Mouse (Mus musculus) stomach, postnatal 0 days (tissue): ENCODE results near the gene Hoxa2. TPM values are rescaled to one million over a fixed set of nuclear protein-coding genes. Genes with fewer than 3 reads are reported as not detected.

Source experiments
- ATAC-seq: fragments of 200-750 bp; cut with Nextera tagmentation; 2 replicates; pipeline ENCODE4 v1.8.0; 2017; ENCODE audit not compliant: low FRiP score, low TSS enrichment
- DNase-seq: peaks from one replicate; pipeline ENCODE4 v3.0.0-alpha.2; 2016; ENCODE audit warnings: low spot score
- H3K27ac ChIP-seq: fragments of 300-500 bp; sonication (generic); replicated peaks from 2 replicates; pipeline ENCODE4 v1.5.1; 2014; ENCODE audit warnings: mild to moderate bottlenecking, control low read depth
- H3K27me3 ChIP-seq: fragments of 300-500 bp; sonication (generic); 2 replicates; pipeline ENCODE4 v1.6.1; 2014; ENCODE audit warnings: low read length; ENCODE audit not compliant: control insufficient read depth, insufficient read depth
- H3K36me3 ChIP-seq: fragments of 300-500 bp; sonication (generic); 2 replicates; pipeline ENCODE4 v1.6.1; 2014; ENCODE audit warnings: low read length, mixed read lengths; ENCODE audit not compliant: control insufficient read depth, insufficient read depth
- H3K4me1 ChIP-seq: fragments of 300-500 bp; sonication (generic); replicated peaks from 2 replicates; pipeline ENCODE4 v1.6.1; 2014; ENCODE audit warnings: antibody characterized with exemption; ENCODE audit not compliant: control insufficient read depth, insufficient read depth
- H3K4me2 ChIP-seq: fragments of 300-500 bp; sonication (generic); replicated peaks from 2 replicates; pipeline ENCODE4 v1.6.1; 2014; ENCODE audit warnings: low read depth, mild to moderate bottlenecking, control low read depth, moderate library complexity
- H3K4me3 ChIP-seq: fragments of 300-500 bp; sonication (generic); 2 replicates; pipeline ENCODE4 v1.5.1; 2014; ENCODE audit warnings: low read depth, low read length, control low read depth
- H3K9ac ChIP-seq: fragments of 300-500 bp; sonication (generic); 2 replicates; pipeline ENCODE4 v1.6.1; 2014; ENCODE audit warnings: mild to moderate bottlenecking, low read length, control low read depth, mixed read lengths
- H3K9me3 ChIP-seq: fragments of 300-500 bp; sonication (generic); 2 replicates; pipeline ENCODE4 v1.6.1; 2016; ENCODE audit warnings: low read length; ENCODE audit not compliant: control insufficient read depth
- CTCF ChIP-seq: IDR thresholded peaks from 2 replicates; pipeline ENCODE4 v1.5.1; 2016; ENCODE audit warnings: antibody characterized with exemption, low read depth, mild to moderate bottlenecking, moderate library complexity
- EP300 ChIP-seq: optimal IDR thresholded peaks from 2 replicates; pipeline ENCODE3; 2016; ENCODE audit warnings: antibody characterized with exemption
- WGBS: fragments of 180-500 bp; shearing (Covaris S2); extraction: QIAGEN DNeasy Blood & Tissue Kit; methylation state at CpG from one replicate; pipeline ENCODE4 v1.1.7; 2014; 5-methylcytosine and 5-hydroxymethylcytosine counted together
- polyA plus RNA-seq: library from polyadenylated mRNA; unstranded; fragments of >200 nt; fragmentation: Nextera tagmentation; extraction: Ambion mirVana; gene quantifications from 2 replicates; pipeline ENCODE4 v1.2.1, GENCODE M21; 2015

Hoxa2 gene
- polyA plus RNA-seq, 1 experiment from 2014 or later = 5.3 TPM

DNA sequence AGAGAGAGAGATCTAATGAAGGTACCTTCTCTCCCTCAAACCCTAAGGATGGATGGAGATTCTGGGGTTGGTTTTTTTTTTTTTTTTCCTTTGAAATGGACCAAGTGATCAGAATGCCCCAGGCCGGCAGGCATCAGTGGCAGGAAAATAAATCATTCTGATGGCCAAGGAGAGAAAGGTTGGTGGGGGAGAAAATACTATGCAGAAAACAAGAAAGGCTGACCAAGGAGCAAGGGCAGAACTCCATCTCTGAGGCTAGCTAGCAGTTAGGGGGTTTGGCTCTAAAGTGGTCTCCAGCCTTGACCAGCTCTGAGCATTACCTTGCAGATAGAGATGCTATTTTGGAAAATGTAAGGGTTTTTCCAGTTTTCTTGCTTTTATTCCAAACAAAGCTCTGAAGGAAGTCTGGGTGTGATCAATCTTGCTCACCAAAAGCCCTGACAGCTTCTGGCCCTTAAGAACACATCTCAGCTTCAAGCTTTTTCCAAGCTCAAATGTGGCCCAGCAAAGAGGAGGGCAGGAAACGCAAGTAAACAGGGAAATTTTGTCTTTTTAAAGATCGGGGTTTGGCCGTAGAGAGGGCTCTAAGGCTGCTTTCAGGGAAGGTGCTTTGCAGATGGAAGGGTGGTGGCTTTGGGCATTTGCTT, 1.9 kb upstream of the Hoxa2 start:
- 0 out of 2 replicates have a peak, but pooled peaks cover 2% of the 10 kb centered on the region for H3K36me3 ChIP-seq
- H3K4me1 ChIP-seq = peaks cover 2% of the 10 kb centered on the region; the same call in 1 of the 2 replicates
- DNase-seq (no peak), ATAC-seq (no peak)
- peak overlapping the region; percentile 65 for H3K4me3 ChIP-seq
- H3K27me3 ChIP-seq = no peaks in the 10 kb centered on the region; the same call in 1 of the 2 replicates
- H3K9ac ChIP-seq = peak overlapping the region; percentile 89
- TF ChIP-seq CTCF (no peak), EP300 (no peak)
- peak overlapping the region; percentile 96 for H3K27ac ChIP-seq
- 19% methylated on average over 4 of the region's 4 CpGs for WGBS
- H3K9me3 ChIP-seq = no peaks in the 10 kb centered on the region
- peak overlapping the region; percentile 77 for H3K4me2 ChIP-seq

DNA sequence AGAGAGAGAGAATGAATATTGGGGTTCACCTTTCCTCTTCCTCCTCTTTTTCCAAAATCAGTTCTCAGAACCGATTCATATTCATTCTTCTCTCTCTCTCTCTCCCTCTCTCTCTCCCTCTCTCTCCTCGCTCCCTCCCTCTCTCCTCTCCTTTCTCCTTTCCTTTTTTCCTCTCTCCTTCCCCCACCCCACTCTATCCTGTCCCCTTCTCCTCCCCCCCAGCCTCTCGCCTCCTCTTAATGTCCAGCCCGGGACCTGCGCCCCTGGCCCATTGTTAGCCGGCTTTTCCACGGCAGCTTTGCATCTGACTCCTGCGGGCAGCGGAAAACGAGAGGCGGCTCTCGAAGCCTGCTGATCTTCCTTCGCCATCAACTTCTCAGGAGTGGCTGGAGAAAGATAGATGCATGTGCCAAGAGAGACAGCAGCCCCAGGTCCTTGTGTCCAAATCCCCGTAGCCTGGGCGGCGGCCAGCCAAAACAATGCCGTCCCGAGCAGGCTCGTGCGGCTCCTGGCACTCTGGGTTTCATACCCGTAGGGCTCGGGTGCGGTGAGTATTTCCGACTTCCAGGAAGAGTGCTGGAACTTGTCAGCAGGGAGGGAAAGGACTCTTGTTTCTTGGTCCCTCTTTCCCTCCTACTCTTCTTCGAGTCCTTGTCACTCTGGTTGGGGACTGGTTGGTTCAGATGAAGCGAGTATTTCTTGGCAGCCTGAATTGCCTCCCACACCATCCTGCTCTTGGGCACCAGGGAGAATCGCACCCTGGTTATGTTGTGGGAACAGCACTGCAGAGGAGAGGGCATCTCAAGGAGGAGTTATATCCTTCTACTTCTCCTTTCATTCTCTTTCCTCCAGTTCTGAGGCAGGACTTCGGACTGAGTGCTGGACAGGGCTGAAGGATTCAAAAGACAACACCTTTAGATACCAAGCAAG, 1.1 kb upstream of the Hoxa2 start:
- H3K9me3 ChIP-seq = no peaks in the 10 kb centered on the region
- WGBS = 4% methylated on average over 28 of the region's 28 CpGs
- ATAC-seq (no peak), DNase-seq (no peak)
- H3K9ac ChIP-seq = peak overlapping the region; percentile 89
- H3K27ac ChIP-seq = peak overlapping the region; percentile 96
- H3K27me3 ChIP-seq = no peaks in the 10 kb centered on the region; the same call in 1 of the 2 replicates
- TF ChIP-seq CTCF = no peak
- no peak for TF ChIP-seq EP300
- H3K4me3 ChIP-seq = peak overlapping the region; percentile 65
- H3K36me3 ChIP-seq = 0 out of 2 replicates have a peak, but pooled peaks cover 2% of the 10 kb centered on the region
- peak overlapping the region; percentile 77 for H3K4me2 ChIP-seq
- peaks cover 2% of the 10 kb centered on the region; the same call in 1 of the 2 replicates for H3K4me1 ChIP-seq

DNA sequence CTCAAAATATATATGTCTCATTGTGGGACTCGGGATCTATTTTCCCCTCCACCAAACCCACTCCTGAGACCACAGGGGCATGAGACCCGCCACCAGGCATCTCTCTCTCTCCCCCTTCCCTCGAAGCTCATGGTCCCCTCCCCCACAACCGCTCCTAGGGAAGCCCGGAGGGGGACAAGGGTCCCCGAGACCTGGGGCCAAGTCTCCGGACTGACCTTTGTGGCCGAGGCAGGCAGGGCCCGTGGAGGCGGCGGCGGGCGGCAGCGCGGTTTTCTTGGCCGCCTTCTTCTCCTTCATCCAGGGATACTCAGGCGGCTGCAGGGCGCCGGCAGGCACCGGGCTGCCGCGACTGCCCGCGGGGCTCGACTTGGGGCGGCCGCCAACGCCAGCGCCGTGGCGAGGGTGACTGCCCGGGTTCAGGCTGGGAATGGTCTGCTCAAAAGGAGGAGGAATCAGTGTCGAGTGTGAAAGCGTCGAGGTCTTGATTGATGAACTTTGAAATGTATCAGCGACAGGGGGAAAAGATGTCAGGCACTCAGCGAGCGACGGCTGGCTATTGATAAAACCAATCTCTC, 493 bp downstream of the Hoxa2 start:
- H3K9ac ChIP-seq = peak overlapping the region; percentile 89
- H3K27ac ChIP-seq = peak overlapping the region; percentile 96
- TF ChIP-seq CTCF (no peak), EP300 (no peak)
- H3K4me1 ChIP-seq = no peaks in the 10 kb centered on the region
- under 1% methylated on average over 38 of the region's 39 CpGs for WGBS
- peak overlapping the region; percentile 65 for H3K4me3 ChIP-seq
- ATAC-seq (no peak), DNase-seq (no peak)
- no peaks in the 10 kb centered on the region for H3K9me3 ChIP-seq
- H3K27me3 ChIP-seq = no peaks in the 10 kb centered on the region; the same call in 1 of the 2 replicates
- H3K4me2 ChIP-seq = peak overlapping the region; percentile 77
- H3K36me3 ChIP-seq = 0 out of 2 replicates have a peak, but pooled peaks cover 2% of the 10 kb centered on the region

GRCm38 (mm10) chr6:52163366-52164031, 1.1 kb downstream of the Hoxa2 start:
- ATAC-seq (no peak), DNase-seq (no peak)
- Histone ChIP-seq H3K4me1 (no peaks in the 10 kb centered on the region), H3K4me3 (peak overlapping the region; percentile 65), H3K9ac (peak overlapping the region; percentile 89), H3K36me3 (no peaks in the 10 kb centered on the region), H3K9me3 (no peaks in the 10 kb centered on the region), H3K27ac (peak overlapping the region; percentile 96), H3K4me2 (peak overlapping the region; percentile 77), H3K27me3 (no peaks in the 10 kb centered on the region; the same call in 1 of the 2 replicates)
- 14% methylated on average over 17 of the region's 17 CpGs for WGBS
- no peak for TF ChIP-seq CTCF
- no peak for TF ChIP-seq EP300

DNA sequence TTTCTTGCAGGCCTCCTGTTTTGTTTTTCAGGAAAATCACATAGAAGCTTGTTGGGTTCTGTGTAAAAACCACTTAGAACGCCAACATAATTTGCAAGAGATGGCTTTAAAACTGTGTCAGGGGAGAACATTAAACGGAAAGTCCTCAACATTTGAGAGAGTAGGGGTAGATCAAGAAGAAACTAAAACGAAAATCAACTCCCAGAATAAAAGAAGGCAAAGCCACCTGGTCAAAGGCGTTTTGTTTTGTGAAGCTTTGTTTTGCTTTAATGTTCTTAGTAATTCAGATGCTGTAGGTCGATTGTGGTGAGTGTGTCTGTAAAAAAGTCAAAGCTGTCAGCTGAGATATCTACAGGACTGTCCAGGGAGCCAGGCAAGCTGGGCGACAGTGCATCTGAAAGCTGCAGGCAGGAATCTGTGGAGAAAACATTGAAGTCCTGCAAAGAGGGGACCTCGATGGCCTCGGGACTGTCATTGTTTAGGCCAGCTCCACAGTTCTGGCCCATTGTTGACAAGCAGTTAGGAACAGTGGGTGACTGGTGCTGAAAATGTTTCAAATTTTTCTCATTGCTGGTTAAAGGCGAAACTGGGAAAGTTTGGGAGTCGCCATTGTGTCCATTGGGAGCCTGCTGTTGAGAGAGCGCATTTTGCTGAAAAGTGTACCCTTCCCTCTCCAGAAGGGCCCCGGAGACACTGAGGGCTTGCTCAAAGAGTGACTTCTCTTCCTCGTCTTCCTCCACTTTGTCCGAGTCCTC, 1.8 kb downstream of the Hoxa2 start:
- H3K4me2 ChIP-seq = peak overlapping the region; percentile 77
- H3K27ac ChIP-seq = peak overlapping the region; percentile 96
- no peaks in the 10 kb centered on the region for H3K4me1 ChIP-seq
- TF ChIP-seq CTCF (no peak), EP300 (no peak)
- H3K9ac ChIP-seq = peak overlapping the region; percentile 89
- no peaks in the 10 kb centered on the region for H3K36me3 ChIP-seq
- H3K4me3 ChIP-seq = peak overlapping the region; percentile 65
- H3K9me3 ChIP-seq = no peaks in the 10 kb centered on the region
- DNase-seq (no peak), ATAC-seq (no peak)
- no peaks in the 10 kb centered on the region; the same call in 1 of the 2 replicates for H3K27me3 ChIP-seq
- 25% methylated on average over 14 of the region's 14 CpGs for WGBS
